Mouse (Mus musculus) small intestine, adult 2 months (tissue): ENCODE results near the gene Ceacam2.
"Not testable (repeated sequence)": the region's sequence is repeated elsewhere in the genome, so short reads cannot be mapped to it uniquely, and the experiment has no call there.

ENCODE experiments used
- CTCF ChIP-seq: fragments of 200-500 bp; IDR thresholded peaks from 2 replicates; pipeline ENCODE4 v1.5.1; 2012; ENCODE audit warnings: low read depth, mild to moderate bottlenecking, control low read depth, inconsistent platforms, low read length, moderate library complexity, mixed read lengths; ENCODE audit not compliant: insufficient replicate concordance, insufficient read length; ENCODE audit errors: extremely low read depth
- POLR2A ChIP-seq: fragments of 200-500 bp; IDR thresholded peaks from 2 replicates; pipeline ENCODE4 v1.6.1; 2012; ENCODE audit warnings: low read depth, mild to moderate bottlenecking, control low read depth, inconsistent platforms, low read length, moderate library complexity

DNA sequence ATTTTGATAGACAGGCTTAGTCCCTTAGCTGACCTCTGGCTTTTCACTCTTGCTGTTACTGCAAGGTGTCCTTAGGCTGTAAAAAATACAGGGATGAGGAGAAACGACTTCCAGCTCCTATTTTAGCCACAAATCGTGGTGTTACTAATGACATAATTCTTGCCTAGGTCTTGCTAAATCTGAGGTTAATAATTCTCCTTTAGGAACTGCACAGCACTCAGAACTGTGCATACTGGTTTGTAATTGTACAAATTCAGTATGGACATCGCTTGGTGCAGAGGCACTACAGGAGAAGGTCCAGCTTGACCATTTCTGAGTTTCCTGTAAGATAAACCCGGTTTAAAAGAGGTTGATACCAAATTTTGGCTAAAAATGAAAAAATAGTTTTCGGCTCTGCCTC is 34.1 kb upstream of the Ceacam2 start:
- TF ChIP-seq POLR2A, CTCF: not testable (repeated sequence)
